Mouse (Mus musculus) brain, embryonic 14.5 days (tissue): ENCODE measurements at regions not wholly inside any gene's neighbourhood (a gene's known extent, or its start where the extent isn't known, plus 50 kb on each side); places are given as distances from the start of the nearest gene placed in this dataset.

Source experiments
- DNase-seq: peaks from one replicate; pipeline ENCODE4 v3.0.0-alpha.2; 2011; ENCODE audit warnings: low read depth
- CTCF ChIP-seq: fragments of 200-500 bp; IDR thresholded peaks from 2 replicates; pipeline ENCODE4 v1.5.1; 2012; ENCODE audit warnings: inconsistent platforms, mild to moderate bottlenecking, moderate library complexity, borderline replicate concordance; ENCODE audit not compliant: insufficient read depth, insufficient read length; ENCODE audit errors: extremely low read depth
- POLR2A ChIP-seq: fragments of 200-500 bp; IDR thresholded peaks from 2 replicates; pipeline ENCODE4 v1.6.1; 2012; ENCODE audit warnings: mild to moderate bottlenecking, inconsistent platforms, borderline replicate concordance; ENCODE audit not compliant: poor library complexity, insufficient read depth, insufficient read length, severe bottlenecking; ENCODE audit errors: extremely low read depth

DNA sequence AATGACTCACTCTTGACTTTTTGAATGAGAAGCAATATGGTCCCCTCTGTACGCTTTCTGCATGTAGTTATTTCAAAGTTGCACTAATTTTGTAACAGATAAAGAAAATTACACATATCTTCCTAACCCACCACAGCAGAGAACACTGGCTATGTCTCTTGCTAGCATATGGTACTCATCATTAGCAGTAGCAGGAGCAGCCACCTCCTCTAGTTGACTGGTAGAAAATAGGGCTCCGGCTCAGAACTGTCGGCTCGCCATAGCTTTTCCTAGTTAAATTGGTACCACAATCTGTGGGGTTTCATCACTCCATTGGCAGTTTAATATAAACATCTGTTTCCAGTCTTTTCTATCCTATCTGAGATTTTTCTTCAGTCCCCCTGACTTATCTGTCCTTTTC, 254.1 kb upstream of the Zeb2 start:
- no peak for DNase-seq
- no peak for TF ChIP-seq CTCF
- no peak for TF ChIP-seq POLR2A

DNA sequence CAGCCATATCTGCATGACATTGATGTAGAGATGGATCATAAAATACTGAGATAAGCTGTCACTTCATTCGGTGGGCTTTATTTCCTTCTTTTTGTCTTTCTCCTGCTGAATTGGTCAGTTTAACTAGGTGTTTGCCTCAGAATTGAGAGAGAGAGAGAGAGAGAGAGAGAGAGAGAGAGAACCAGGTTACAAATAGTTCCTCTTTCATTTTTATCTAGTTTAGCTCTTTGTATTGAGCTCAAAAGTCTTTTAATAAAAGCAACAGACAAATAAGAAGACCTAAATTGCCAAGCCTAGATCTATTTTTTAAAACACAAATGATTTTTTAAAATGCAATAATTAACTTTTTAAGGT, 253.4 kb upstream of the Zeb2 start:
- no peak for TF ChIP-seq POLR2A
- DNase-seq, result no peak

DNA sequence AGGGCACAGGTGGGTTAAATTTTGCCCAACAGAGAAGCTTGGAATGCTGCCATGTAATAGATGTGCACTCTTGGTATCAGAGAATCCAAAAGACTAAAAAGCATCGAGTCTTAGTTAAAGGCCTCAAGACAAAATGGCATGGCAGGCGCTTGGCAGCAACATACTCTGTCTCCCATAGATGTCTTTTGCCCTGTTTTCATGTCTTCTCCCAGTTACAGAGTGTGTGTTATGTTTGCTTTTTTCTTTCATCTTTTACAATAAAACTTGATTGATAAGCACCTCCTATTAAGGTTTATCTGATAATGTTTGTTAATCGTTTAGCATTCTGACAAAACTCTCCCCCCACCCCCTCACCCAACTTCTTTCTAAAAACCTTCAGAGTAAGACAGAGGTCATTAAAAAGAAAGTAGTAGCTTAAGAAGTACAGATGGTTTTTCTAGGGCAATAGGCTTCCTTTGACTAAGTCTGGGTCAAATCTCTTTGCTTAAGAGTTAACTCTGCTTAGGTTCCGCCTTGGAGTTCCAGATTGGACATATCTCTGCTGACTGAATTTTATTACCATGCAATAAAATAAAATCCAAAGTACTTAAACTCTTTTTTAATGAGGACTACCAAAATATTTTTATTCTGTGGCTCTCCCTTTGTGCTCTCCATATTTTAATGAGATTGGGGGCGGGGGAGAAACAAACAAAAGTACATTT, 252.9 kb upstream of the Zeb2 start:
- TF ChIP-seq CTCF (no peak), POLR2A (no peak)
- no peak for DNase-seq

DNA sequence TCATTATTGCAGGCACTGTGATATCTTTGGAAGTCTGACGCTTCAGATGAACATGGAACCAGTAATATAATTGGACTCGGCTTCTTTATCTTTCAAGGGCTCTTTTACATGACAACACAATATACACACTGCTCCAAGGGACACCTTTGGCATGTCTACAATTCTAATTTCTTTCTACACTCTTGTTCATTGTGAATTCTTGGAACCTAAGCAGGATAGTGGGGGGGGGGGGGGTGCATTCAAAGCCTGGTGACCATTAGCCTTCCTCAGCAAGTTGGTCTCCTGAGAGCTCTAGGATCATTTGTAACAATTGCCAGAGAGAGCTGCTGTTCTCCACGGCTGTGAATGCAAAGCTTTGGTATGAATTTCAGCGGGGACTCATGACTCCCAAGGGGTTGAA, 252.2 kb upstream of the Zeb2 start:
- DNase-seq, result peak; percentile 76
- TF ChIP-seq POLR2A, result no peak
- no peak for TF ChIP-seq CTCF

DNA sequence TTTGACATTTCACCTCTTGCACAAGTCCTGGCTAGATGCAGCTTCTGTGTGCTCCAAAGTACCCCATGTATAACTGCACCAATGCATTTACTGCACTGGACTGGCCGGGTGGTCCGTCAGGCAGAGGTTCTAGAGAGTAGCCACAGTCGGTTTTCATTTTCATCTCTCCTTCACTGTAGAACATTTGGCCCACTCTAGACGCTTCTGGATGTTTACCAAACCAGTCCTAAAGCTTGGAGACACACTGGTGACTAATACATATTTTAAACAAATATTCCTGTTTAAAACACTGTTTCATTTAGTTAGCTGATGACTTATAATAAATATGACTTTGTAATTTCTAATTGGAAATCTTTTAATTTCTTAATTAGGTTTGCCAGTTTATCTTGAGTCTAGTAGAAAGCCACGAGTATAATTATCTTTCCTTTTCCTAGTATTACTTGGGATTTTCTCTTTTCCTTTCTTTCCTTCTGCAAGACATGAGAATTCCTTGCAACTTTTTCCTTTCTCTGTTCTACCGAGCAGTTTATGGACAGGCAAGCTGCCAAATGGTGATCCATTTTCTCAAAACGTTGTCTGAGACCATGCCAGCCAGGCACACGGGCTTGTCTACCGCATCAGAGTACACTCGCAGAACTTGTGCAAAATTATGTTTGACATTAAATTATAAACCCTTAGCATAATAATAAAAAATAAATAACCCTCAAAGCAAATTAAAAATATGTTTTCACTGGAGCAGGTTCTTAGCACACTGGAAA, 250.4 kb upstream of the Zeb2 start:
- TF ChIP-seq CTCF, result no peak
- TF ChIP-seq POLR2A, result no peak
- peak; percentile 49 for DNase-seq

DNA sequence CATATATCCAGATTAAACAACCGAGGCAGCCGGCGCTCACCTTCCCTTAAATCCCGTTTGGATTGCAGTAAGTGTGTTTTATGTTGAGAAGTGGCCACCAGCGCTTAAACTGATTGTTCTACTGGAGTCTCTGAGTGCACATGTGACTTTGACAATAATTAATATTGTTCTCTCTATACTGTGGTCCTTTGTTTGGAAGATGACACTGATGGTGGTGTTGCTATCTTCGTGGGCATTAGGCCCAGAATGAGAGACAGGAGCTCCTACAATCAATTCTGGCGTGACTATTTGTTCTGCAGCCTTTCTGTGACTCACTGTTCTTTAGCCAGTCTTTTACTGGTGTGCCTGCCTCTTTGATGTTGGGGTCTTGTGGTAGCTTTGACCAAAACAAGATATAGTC, 240.1 kb upstream of the Zeb2 start:
- DNase-seq, result no peak
- no peak for TF ChIP-seq POLR2A
- no peak for TF ChIP-seq CTCF

DNA sequence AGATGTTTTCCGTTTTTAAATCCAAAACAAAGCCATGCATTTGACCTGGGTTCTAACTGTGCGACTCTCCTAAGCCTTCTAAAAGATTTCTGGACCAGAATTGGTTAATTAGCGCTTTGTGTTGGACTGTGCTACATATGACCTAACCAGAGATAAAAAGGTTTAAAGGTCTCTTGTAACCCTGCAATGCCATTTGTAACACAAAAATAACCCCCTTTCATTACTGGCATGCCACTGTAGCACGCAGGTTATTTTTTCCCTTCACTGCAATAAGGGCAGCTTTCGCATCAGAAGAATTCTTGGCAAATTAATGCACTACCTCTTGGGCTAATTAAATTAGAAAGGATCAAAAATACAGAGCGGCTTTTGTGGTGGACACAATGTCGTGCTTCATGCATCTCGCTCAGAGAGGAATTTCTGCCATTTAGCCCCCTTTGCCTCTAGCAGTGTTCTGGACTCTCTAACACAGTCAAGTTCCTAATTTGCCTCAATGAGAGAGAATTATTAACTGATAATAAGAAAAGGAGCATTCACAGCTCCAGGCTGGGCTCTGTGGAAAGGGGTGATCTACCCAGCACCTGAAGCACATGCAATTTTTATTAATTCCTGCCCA, 239.5 kb upstream of the Zeb2 start:
- no peak for TF ChIP-seq POLR2A
- TF ChIP-seq CTCF, result no peak
- DNase-seq, result peak; percentile 91

DNA sequence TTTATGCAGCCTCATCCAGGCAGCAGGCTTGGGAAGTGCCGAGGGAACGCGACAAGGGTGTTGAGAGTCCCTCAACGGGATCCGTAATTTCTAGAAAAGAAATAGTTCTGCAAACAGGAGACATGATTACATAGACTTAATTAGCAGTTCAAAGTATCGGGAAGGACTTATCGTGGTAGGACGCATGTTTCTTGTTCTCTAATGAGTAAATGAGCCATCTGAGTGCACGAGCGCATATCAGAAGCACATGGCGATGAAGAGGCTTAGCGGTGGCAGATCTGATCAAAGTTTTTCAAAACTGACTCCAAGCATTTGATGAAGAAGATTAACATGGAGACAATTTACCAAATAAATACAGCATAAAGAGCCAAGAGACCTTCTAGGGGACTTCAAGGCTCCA, 238.8 kb upstream of the Zeb2 start:
- DNase-seq, result peak; percentile 66

DNA sequence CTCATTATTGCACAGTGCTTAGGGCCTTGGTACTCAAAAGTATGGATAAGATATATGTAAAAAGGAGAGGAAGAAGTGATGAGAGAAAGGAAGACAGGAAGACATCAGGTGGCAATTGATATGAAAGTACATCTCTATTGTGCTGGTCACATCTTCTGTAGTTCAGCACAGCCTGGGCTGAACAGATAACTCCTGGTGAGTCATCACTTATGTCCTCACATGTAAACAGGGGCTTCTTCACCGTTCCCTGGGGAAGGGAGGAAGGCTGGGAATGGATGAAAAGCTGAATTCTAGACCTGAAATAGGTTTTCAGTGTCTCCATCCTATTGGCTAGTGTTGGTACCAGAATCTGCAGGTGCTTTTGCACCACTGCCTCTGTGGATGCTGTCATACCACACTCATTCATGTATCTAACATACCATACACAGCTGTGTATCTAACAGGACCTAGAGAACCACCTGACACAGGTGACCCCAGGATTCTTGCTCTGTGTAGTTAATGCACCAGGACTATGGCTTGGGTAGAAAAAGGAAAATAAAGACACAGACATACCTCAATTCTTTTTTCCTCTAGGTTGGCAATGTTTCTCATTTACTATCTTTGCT, 234.4 kb upstream of the Zeb2 start:
- TF ChIP-seq POLR2A (no peak), CTCF (no peak)
- DNase-seq, result no peak

More for the DNA sequence above, 238.8 kb upstream of the Zeb2 start:
- TF ChIP-seq CTCF, result no peak
- TF ChIP-seq POLR2A, result no peak

DNA sequence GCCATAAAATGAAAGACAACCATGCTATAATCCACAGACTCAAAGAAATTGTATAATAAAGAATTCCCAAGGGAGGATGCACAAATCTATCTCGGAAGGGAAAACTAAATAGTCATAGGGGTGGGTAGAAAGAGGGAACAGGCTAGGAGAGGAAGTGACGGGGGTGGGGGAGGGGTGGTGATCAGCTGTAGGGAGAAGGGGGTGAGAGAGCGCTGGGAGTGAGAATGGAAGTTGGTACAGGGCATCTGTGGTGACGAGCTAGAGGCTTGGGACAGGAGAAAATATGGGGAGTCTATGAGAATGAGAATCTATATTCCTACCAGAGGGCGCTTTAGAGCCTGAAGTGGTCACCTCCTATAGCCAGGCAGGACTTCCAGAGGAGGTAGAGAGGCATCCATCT, 229.2 kb upstream of the Zeb2 start:
- DNase-seq, result no peak
- TF ChIP-seq CTCF (no peak), POLR2A (no peak)

DNA sequence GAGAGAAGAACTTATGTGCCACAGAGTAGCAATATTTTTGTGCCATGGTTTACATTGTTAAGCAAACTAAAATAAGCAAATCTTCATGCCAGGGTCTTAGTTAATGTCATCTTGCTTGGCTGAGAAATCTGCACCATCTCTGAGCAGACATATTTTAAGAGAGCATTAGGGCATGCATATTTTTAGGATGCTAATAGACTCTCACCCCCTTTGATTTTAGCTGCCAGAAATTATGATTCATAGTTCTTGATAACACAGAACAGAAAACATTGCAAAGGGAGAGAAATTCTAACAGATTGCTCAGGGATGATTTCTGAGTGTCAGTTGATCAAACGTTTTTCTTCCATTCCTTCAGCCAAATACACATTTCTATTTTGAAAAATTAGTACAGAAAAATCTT, 222.7 kb upstream of the Zeb2 start:
- TF ChIP-seq CTCF, result no peak
- no peak for TF ChIP-seq POLR2A
- DNase-seq, result no peak

DNA sequence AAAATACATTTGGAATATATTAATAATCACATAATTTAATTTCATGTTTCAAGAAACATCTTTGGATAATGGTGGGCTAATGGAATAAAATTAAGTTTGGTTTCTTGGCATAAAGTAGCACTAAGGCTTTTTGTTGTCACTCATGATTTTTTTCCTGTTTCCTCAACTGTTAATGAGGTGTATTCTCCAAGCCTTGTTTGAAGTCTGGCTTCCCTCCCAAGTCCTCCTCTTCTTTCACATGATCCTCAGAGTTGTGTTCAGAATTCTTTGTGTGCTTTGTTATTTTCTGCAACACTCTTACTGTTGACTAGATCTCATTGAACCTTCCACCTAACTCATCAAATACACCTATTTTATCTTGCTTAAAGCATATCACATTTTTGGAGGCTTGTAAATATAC, 221.6 kb upstream of the Zeb2 start:
- TF ChIP-seq POLR2A (no peak), CTCF (no peak)
- peak; percentile 43 for DNase-seq

DNA sequence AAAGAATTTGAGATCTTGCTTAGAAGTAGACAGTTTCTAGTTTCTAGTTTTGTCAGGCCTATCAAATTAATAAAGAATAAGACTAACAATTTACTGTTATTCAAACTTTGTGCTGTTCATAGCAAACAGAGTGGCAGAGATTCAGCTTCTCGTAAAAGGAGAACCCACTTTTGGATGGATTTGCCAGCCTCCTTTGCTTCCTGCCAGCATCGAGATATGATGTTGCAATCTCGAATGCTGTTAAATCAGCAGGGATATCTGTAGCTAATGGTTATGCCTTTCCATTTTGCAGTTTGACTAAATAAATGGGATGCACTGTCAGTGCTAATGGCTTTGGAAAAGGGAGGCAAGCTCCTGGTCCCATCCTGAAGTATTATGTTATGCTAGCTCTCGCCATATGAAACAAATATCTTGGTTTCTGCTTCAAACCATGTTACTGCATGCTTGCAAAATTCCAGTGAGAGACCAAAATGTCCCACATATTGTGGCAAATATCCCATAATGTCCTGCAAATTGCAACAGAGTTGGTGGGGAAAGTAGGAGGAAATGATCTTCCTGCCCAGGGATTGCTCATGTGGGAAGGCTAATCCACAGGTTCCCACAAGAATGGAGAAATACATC, 199.9 kb upstream of the Zeb2 start:
- TF ChIP-seq CTCF, result no peak
- no peak for TF ChIP-seq POLR2A
- no peak for DNase-seq
